Mouse (Mus musculus): ENCODE data around the gene Ccdc173. TPM values are rescaled to one million over a fixed set of nuclear protein-coding genes. Genes with fewer than 3 reads are reported as not detected.
A peak's percentile ranks its signal among the peaks of the same experiment; 100 is the strongest.

Ccdc173 gene
- polyA plus RNA-seq, 1 experiment from 2014 or later: 1.4 TPM

- Histone ChIP-seq H3K27ac (ENCODE audit: low read depth, low read length) (no peak overlapping the region), H3K4me1 (replicated peaks; ENCODE audit: control insufficient read depth, insufficient read depth, low read length) (no peaks in the 10 kb centered on the region), H3K9ac (ENCODE audit: low read depth, low read length) (no peak overlapping the region), H3K27me3 (replicated peaks; ENCODE audit: control insufficient read depth, insufficient read depth, low read length) (no peaks in the 10 kb centered on the region), H3K36me3 (ENCODE audit: control insufficient read depth, insufficient read depth, low read length) (no peaks in the 10 kb centered on the region), H3K4me2 (no peak overlapping the region), H3K4me3 (ENCODE audit: low read depth, low read length) (no peak overlapping the region), H3K9me3 (ENCODE audit: control insufficient read depth, low read length) (no peaks in the 10 kb centered on the region)
- DNase-seq (ENCODE audit: low spot score) (no peak), ATAC-seq (replicated peaks; ENCODE audit: low FRiP score) (no peak)
- 65% methylated on average over 3 of the region's 3 CpGs for WGBS
Measured at GRCm38 (mm10) chr2:69716483-69716882, 72.9 kb downstream of the Ccdc173 start.

- H3K27me3 ChIP-seq (replicated peaks; ENCODE audit: control insufficient read depth, insufficient read depth, low read length): no peaks in the 10 kb centered on the region
- H3K4me1 ChIP-seq (replicated peaks; ENCODE audit: control insufficient read depth, insufficient read depth, low read length): no peaks in the 10 kb centered on the region
- DNase-seq (ENCODE audit: low spot score) (no peak), ATAC-seq (replicated peaks; ENCODE audit: low FRiP score) (no peak)
- no peaks in the 10 kb centered on the region for H3K36me3 ChIP-seq (ENCODE audit: control insufficient read depth, insufficient read depth, low read length)
- H3K27ac ChIP-seq (ENCODE audit: low read depth, low read length): no peak overlapping the region
- WGBS: 73% methylated on average over 5 of the region's 5 CpGs
- H3K9me3 ChIP-seq (ENCODE audit: control insufficient read depth, low read length): no peaks in the 10 kb centered on the region
- H3K4me2 ChIP-seq: no peak overlapping the region
- no peak overlapping the region for H3K9ac ChIP-seq (ENCODE audit: low read depth, low read length)
- no peak overlapping the region for H3K4me3 ChIP-seq (ENCODE audit: low read depth, low read length)
Measured at GRCm38 (mm10) chr2:69714126-69714525, 75.2 kb downstream of the Ccdc173 start.

- peak overlapping the region; percentile 82 for H3K4me2 ChIP-seq
- peak overlapping the region; percentile 71; the same call in 1 of the 2 replicates for H3K9ac ChIP-seq (ENCODE audit: low read depth, low read length)
- H3K27ac ChIP-seq (ENCODE audit: low read depth, low read length): no peak overlapping the region
- DNase-seq (ENCODE audit: low spot score): no peak
- H3K4me3 ChIP-seq (ENCODE audit: low read depth, low read length): peak overlapping the region; percentile 77
- H3K4me1 ChIP-seq (replicated peaks; ENCODE audit: control insufficient read depth, insufficient read depth, low read length): no peaks in the 10 kb centered on the region
- 29% methylated on average over 4 of the region's 4 CpGs for WGBS
- no peaks in the 10 kb centered on the region for H3K27me3 ChIP-seq (replicated peaks; ENCODE audit: control insufficient read depth, insufficient read depth, low read length)
- H3K36me3 ChIP-seq (ENCODE audit: control insufficient read depth, insufficient read depth, low read length): no peaks in the 10 kb centered on the region
- ATAC-seq (replicated peaks; ENCODE audit: low FRiP score): no peak; the same call in 1 of the 2 replicates
- H3K9me3 ChIP-seq (ENCODE audit: control insufficient read depth, low read length): no peaks in the 10 kb centered on the region
Measured at GRCm38 (mm10) chr2:69713626-69714014, 75.8 kb downstream of the Ccdc173 start.

- under 1% methylated on average over 39 of the region's 39 CpGs for WGBS
- DNase-seq (ENCODE audit: low spot score): peak; percentile 84
- no peaks in the 10 kb centered on the region for H3K36me3 ChIP-seq (ENCODE audit: control insufficient read depth, insufficient read depth, low read length)
- H3K4me1 ChIP-seq (replicated peaks; ENCODE audit: control insufficient read depth, insufficient read depth, low read length): no peaks in the 10 kb centered on the region
- H3K27ac ChIP-seq (ENCODE audit: low read depth, low read length): peak within 1 kb of the TSS; percentile 4; the same call in 1 of the 2 replicates
- ATAC-seq (replicated peaks; ENCODE audit: low FRiP score): peak; percentile 99
- peak within 1 kb of the TSS; percentile 82 for H3K4me2 ChIP-seq
- no peaks in the 10 kb centered on the region for H3K27me3 ChIP-seq (replicated peaks; ENCODE audit: control insufficient read depth, insufficient read depth, low read length)
- no peaks in the 10 kb centered on the region for H3K9me3 ChIP-seq (ENCODE audit: control insufficient read depth, low read length)
- peak within 1 kb of the TSS; percentile 71 for H3K9ac ChIP-seq (ENCODE audit: low read depth, low read length)
- H3K4me3 ChIP-seq (ENCODE audit: low read depth, low read length): peak within 1 kb of the TSS; percentile 77
Measured at GRCm38 (mm10) chr2:69712981-69713625, 76.3 kb downstream of the Ccdc173 start, which contains the start of gene Fastkd1. Gene Fastkd1 (minus strand): TSS chr2:69713516.

GRCm38 (mm10) chr2:69712171-69712570, 77.2 kb downstream of the Ccdc173 start:
- WGBS: 90% methylated on average over 14 of the region's 14 CpGs
- ATAC-seq (replicated peaks; ENCODE audit: low FRiP score) (no peak), DNase-seq (ENCODE audit: low spot score) (no peak)
- H3K9me3 ChIP-seq (ENCODE audit: control insufficient read depth, low read length): no peaks in the 10 kb centered on the region
- no peak overlapping the region for H3K9ac ChIP-seq (ENCODE audit: low read depth, low read length)
- H3K4me3 ChIP-seq (ENCODE audit: low read depth, low read length): no peak overlapping the region
- H3K27me3 ChIP-seq (replicated peaks; ENCODE audit: control insufficient read depth, insufficient read depth, low read length): no peaks in the 10 kb centered on the region
- peaks cover under 1% of the 10 kb centered on the region; the same call in 1 of the 2 replicates for H3K36me3 ChIP-seq (ENCODE audit: control insufficient read depth, insufficient read depth, low read length)
- no peaks in the 10 kb centered on the region for H3K4me1 ChIP-seq (replicated peaks; ENCODE audit: control insufficient read depth, insufficient read depth, low read length)
- H3K4me2 ChIP-seq: peak overlapping the region; percentile 82
- H3K27ac ChIP-seq (ENCODE audit: low read depth, low read length): no peak overlapping the region

Other genes with a start within 250 kb of the Ccdc173 start
- 0.22 and 0.29 TPM in 2 replicates for gene Lrp2, start 203.5 kb downstream of the Ccdc173 start, polyA plus RNA-seq (2014; fragmentation: Nextera tagmentation; extraction: Ambion mirVana)
- gene Bbs5, start 142.4 kb downstream of the Ccdc173 start, polyA plus RNA-seq (2014; fragmentation: Nextera tagmentation; extraction: Ambion mirVana): 8.4 and 10.9 TPM in 2 replicates
- 0.22 and 0.75 TPM in 2 replicates for gene Klhl41, start 119.5 kb downstream of the Ccdc173 start, polyA plus RNA-seq (2014; fragmentation: Nextera tagmentation; extraction: Ambion mirVana)
- 16.0 and 17.0 TPM in 2 replicates for gene Fastkd1, start 76.1 kb downstream of the Ccdc173 start, polyA plus RNA-seq (2014; fragmentation: Nextera tagmentation; extraction: Ambion mirVana)
- gene Ppig, start 67.0 kb downstream of the Ccdc173 start, polyA plus RNA-seq (2014; fragmentation: Nextera tagmentation; extraction: Ambion mirVana): 98.3 and 110 TPM in 2 replicates
- 24.9 and 25.2 TPM in 2 replicates for gene Phospho2, start within 50 bp of the Ccdc173 start, polyA plus RNA-seq (2014; fragmentation: Nextera tagmentation; extraction: Ambion mirVana)
- gene Klhl23, start 32.4 kb upstream of the Ccdc173 start, polyA plus RNA-seq (2014; fragmentation: Nextera tagmentation; extraction: Ambion mirVana): 44.9 and 47.7 TPM in 2 replicates
- 317 and 327 TPM in 2 replicates for gene Ssb, start 72.0 kb upstream of the Ccdc173 start, polyA plus RNA-seq (2014; fragmentation: Nextera tagmentation; extraction: Ambion mirVana)
- gene Mettl5, start 96.0 kb upstream of the Ccdc173 start, polyA plus RNA-seq (2014; fragmentation: Nextera tagmentation; extraction: Ambion mirVana): 67.9 and 68.1 TPM in 2 replicates
- gene Ubr3, start 107.7 kb upstream of the Ccdc173 start, polyA plus RNA-seq (2014; fragmentation: Nextera tagmentation; extraction: Ambion mirVana): 11.3 and 11.5 TPM in 2 replicates
- gene Myo3b, start 249.6 kb upstream of the Ccdc173 start, polyA plus RNA-seq (2014; fragmentation: Nextera tagmentation; extraction: Ambion mirVana): not detected in 2 replicates

Measured in liver, embryonic 11.5 days (tissue).